Mouse (Mus musculus) retina, postnatal 1 day (tissue): ENCODE measurements at regions not wholly inside any gene's neighbourhood (a gene's known extent, or its start where the extent isn't known, plus 50 kb on each side); places are given as distances from the start of the nearest gene placed in this dataset.

Source experiments
- DNase-seq: peaks from one replicate; pipeline ENCODE4 v3.0.0-alpha.2; 2012

DNA sequence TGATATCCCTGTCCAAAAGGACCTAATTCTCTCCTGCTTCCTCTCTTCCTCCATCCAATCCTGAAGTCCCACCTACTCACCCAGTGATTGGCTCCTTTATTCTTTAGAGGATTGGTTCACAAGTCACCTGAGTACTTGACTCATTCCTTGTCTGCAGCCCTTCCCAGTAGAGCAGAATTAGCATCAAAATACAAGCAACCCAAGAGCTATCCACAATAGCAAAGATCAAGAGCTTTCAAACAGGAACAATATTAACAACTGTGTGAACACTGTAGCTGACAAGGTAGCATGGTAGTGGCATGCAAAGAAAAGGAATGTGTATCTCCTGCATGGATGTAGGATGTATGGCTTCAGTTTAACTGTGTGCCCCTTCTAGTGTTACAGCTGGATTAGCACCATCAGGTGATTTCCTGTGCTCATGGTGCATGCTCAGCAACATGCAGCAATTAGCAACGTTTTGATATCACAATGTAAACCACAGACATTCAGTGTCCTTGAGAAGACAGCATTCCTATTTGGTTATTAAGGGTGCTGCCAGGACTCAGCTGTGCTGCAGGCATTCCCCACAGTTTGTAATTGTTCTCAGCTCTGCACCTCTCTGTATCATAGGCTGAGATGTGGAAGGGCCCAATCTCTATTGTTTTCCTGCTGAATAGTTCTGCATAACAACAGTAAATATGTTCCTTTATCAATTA is 437.2 kb downstream of the Ptprc start:
- DNase-seq, result peak; percentile 2

DNA sequence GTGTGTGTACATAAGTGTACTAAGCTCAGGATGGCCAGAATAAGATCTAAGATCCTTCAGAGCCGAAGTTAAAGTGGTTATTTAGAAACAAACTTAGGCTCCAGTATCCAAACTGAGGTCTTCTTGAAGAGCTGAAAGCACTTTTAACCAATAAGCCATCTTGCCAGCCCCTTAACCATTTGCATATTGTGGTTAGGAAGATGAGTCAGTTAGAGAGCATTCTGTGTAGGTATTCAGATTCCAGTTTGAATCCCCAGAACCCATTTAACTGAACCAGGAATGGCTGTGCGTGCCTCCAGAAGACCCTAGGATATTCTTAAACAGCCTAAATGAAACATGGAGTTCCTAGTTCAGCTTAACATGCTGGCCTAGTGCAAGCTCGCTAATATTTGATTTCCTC is 471.6 kb downstream of the Ptprc start:
- no peak for DNase-seq

DNA sequence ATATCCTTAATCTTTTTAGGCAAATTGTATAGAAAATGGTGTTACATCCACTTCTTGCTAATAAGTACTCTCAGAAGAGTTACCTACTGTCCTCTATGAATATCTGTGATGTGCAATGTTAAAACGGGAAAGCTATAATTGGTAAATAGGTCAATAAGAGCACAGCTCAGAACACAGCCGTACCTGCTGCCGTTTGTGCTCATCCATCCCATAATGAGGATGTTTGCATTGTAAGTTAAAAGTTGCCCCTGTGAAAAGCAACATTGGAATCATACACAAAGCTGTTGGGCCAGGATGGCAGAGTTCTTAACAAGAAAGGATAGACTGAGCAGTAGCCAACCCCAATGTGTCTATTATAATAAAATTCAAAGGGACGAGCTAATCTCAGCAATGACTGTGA is 476.6 kb downstream of the Ptprc start:
- DNase-seq, result peak; percentile 53

DNA sequence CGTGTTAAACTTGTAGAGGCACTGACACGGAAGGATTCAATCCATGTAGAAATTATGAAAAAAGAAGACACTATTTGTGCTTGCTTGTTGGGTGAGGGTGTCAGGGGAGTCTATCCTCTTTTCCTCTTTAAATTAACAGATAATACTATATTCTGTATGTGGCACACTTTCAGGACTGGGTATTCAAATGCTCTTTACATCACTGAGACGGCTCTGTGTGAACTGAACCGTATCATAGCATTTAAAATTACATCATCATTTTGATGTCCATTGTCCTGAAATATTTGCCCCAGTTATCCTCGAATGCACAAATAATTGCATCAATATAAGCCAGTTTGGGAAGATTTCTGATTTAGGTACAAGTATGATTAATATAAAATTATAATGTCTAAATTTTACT is 478.2 kb downstream of the Ptprc start:
- peak; percentile 92 for DNase-seq

DNA sequence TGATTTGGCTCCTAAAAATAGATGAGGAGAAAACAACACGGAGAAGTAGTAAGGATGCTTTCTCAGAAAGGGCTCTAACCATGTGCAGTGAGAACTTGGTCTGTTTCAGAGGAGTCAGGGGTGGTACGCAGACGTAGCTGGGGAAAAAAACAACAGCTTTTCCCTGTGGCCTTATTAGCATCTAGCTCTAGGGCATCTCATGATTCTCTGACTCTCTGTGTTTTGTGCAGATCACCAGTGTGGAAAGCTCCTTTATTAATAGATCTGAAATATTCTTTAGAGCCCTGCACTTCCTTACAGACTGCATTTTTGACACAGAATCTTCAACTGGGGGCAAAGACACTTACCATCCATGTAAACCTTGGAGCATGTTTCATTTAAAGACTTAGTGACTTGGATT is 478.7 kb downstream of the Ptprc start:
- DNase-seq, result peak; percentile 68

DNA sequence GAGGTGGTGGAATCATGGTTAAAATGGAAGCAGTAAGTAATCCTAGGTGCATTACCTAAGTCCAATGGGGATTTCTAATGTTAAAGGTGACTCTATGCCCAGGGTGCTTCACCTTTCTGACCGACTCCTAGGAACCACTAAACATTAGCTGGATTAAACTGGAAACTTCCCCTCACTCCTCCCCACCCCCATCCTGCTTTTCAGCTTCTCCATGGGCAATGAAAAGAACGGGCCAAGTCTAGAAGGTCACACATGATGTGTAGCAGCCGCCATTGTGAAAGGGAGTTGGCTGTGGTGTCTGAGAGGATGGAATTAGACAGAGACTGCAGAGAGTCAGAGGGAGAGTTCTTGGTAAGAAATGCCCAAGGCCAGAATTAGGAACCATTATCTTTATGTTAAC is 479.8 kb downstream of the Ptprc start:
- no peak for DNase-seq

DNA sequence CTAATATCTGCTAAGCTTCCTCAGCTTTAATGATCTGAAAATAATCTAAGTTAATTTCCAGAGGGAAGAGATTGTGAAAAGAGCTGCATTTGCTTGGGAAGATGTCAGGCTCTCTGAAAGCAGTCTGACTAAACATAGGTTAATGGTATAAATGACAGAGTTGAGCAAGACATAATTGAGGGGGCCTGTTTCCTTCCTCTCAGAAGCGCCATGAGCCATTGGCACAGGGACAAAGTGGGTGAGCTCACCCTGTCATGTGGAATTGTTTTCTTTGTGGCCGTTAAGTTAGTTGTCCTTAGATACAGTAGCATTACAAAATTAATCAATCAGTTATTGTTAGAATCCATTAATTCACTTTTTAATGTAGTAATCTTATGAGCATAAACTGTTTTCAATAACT is 483.0 kb downstream of the Ptprc start:
- peak; percentile 55 for DNase-seq

DNA sequence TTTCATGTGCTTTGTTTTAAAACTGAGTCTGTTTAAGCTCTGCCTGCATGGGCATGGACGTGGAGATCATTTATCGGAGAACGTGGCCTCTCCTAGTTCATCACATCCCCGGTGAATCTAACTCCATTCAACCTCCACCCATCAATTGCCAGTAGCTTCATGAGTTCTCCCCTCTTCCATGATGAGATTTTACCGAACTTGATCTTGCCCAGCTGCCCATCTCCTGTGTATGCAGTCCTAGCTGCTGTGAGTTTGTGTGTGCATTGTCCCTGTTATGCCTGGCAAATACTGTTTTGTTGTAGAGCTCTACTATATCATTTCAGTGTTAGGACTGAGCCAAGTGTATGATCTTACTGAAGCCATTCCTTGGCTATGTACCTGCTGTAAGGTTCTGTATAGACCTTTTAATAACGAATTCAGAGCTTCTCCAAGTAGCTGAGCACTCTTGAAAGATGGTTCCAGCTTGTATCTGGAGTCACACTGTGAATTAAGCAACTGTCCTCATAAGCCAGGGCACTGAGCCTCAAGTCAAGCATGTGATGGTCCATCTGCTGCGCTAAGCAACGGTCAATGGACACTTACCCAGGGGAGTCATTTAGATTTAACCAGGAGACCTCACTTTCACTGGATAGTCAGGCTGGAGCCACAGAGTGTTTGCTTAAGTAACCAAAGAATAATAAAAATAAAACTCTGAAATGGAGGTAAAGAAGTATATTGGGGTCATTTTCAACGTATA is 484.5 kb downstream of the Ptprc start:
- DNase-seq, result peak; percentile 59

DNA sequence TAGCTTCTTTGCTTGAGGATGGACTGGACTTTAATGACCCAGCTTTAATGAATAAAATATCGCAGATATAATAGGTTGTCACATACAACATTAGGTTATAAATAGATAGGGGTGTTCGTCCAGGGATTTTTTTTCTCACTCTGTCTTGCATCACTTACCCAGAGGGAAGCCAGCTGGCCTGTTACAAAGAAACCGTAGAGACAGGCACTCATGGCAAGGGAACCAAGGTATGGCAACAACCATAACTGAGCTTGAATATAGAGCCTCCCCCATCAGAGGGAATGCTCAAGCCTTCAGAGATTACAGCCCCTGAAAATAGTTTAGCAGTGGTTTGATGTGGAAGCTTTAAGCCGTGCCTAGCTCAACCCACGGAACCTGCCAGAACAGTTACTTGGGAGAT is 504.9 kb downstream of the Ptprc start:
- DNase-seq, result no peak

DNA sequence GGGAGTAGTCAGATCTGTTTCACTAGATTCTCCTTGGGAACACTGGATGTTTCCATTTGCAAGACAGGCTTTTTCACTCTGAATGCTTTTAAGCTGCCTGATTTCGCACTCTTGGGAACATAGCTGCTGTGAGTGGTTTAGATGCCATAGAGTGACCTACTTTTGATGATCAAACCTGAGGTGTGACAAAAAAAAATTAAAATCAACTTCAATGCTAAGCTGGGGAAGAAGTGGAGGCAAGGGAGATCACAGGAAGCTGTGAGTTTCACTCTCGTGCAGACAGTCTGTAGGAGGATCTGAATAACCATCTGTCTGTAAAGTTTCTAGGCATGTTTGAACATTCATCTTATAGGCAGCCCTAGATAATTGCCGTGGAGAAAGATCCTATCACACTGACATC is 505.7 kb downstream of the Ptprc start:
- peak; percentile 28 for DNase-seq

DNA sequence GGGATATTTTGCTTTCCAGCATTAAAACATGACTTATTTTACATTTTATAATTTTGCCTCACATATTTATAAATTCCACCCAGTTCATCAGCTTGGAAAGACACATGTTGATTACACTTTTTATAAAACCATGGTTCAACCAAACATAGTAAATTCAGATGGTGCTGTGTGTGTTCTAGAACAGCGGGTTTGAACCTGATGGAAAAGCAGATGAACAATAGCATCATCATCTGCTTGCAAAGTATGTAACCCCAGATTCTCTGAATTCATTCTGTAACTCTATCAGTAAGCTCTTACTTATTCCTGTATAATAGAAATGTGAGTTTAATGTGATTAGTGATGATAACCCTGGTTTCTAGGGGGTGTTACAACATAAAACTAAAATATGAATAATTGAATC is 517.4 kb downstream of the Ptprc start:
- no peak for DNase-seq

DNA sequence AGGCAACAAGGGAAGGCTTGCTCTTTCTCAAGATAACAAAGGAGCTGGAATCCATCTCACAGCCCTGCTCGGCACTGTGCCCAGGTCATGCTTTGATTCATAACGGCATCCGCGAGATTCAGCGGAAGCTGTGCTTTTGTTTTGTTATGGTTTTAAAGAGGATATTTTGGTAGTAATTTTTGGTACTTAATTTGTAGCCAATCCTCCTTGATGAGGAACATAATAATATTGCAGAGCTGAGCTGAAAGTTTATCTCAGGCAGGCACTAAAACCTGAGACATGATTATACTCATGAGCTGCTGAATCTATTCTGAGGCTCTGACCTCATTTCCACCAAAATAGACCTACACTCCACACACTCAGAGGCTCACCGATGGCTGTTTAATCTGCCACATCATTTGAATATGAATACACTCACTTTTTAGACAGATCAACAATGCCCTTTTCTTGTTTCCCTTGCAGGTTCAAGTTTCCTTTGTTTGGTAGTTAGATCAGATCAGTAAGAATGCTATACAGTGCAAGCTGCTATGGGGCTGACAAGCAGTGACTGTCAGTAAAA is 518.5 kb downstream of the Ptprc start:
- peak; percentile 94 for DNase-seq

DNA sequence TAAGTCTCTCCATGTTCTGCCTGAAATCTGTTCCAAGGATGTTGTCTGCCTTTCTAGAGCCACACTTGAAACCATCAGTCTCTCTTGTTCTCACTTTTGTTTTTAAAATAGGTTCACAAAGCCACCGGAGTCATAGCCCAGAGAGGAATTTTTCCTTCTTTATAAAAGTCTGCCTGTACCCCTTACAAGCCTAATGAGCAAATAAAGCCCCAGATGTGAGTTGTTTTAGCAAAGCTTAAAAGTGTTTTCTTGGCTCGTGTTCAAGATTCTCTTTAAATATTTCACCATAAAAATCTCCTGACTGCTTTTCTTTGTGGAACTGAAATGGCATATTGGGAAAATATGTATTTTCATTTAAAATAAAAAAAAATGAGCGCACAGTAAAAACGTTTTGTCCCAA is 521.3 kb downstream of the Ptprc start:
- no peak for DNase-seq

DNA sequence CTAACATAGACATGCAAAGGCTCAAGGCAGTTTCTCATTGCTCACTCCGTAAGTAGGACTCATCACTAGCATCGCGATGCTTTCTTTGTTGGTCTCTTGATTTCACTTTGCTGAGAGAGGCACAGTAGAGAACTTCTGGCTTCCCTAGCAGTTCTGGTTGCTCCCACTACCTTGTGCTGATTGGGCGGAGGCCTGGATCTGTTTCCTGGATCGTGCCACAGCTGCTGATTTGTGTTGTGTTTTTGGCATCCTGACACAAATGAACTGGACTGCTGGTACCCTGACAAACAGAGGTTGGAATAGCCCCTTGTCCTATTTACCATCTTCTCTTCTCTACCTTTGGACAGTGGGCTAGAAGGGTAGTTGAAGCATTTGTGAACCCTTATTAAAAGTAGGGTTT is 522.0 kb downstream of the Ptprc start:
- peak; percentile 54 for DNase-seq

DNA sequence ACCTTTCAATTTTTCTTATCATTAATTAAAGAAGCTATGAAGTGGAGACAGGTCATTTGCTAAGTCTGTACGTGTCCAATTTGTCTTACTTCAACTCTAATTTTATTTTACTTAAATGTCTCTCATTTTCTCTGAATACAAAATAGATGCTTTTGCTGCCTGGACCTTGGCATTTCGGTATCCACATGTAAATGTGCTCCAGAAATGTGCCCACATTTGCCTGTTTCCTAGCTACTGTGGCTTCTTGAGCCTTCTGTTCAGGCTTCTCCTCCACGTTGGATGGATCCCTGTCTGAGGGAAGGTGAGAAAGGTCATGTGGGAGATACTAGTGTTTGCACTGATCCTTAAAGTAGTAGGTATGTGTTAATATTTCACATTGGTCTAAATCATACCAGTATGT is 524.9 kb downstream of the Ptprc start:
- no peak for DNase-seq

DNA sequence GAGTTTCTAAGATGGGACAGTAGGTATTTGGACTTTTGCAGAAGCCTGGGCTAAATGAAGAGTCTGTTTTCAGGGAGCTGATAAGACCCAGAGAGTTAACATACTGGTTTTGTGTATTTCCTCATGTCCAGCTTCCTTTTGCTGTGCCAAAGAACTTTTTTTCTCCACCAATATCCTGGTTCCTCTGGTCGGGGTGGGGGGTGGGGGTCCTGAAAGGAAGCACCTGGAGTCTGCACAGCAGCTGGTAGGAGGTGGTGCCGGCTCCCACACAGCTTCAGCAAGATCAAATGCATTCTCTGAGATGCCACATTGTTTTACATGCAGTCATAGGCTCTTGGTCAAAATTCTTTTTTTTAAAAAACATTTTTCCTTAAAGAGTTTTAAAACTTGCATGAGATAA is 525.4 kb downstream of the Ptprc start:
- no peak for DNase-seq

DNA sequence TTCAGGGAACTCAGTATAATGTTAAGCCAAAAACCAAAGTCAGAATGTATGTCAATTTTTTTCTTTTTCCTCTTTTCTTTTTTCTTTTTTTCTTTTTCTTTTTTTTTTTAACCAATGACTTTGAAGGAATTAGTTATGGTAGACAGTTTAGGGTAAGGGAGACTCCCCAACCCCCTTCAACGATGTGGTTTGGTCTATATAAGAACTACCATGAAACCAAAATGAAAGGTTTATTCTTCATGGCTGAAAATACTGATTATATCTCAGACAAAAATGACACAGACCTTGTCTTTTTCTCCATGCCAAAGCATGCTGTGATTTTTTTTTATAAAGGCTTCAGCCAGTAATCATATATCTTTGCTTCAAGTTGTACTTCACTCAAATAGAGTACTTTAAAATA is 526.7 kb downstream of the Ptprc start:
- no peak for DNase-seq

DNA sequence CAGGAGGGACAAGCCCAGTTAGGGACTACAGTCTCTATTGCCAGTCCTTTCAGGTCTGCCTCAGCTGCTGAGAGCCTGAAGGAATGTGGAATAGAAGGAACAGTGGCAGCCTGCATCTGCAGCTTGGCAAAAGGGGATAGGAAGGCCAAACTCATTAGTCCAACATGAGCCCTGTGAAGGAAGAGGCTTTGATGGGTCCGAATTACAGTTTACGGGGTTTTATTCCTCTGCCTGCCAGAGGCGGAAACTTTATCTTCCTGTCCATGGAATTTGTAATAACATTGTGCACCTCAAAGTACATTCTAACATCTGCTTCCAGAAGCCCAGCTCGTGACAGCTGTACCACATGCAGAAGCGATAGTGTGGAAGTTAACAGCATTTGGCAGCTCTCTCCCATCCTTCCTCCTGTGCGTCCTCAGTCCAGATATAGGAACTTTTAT is 530.9 kb downstream of the Ptprc start:
- DNase-seq, result peak; percentile 46

DNA sequence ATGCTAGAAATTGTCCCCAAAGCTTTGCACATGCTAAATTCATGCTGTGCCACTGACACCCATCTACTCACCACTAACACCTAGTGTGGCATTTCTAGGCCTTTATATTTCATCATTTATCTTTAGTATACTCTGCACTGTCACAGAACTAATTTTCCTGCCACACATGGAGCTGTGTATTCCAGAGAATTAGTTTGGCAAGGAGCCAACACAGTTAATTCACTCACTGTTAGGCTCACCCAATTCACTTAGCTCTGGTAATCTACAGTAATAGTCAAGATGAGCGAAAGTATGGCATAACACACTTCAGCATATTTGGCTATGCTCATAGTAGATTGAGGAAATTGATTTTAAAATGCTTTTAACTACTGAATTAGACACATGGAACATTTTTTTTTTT is 532.0 kb downstream of the Ptprc start:
- peak; percentile 70 for DNase-seq

DNA sequence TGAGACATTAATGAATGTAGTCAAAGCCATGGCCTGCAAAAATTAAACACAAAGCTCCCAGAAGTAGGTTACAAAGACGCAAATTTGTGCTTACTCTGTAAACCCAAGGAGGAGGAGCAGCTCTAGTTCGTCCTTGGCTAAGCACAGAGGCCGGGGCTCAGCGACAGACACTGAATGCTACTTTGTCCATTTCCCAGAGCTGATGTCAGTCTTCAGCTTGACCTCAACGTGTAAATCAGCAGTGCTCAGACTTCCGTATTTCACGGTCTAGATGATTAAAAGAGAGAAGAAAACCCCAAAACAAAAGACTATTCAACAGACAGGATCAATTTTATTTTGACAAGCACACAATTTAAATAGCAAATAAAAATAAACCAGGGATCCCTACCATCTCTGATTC is 534.7 kb downstream of the Ptprc start:
- DNase-seq, result peak; percentile 54

DNA sequence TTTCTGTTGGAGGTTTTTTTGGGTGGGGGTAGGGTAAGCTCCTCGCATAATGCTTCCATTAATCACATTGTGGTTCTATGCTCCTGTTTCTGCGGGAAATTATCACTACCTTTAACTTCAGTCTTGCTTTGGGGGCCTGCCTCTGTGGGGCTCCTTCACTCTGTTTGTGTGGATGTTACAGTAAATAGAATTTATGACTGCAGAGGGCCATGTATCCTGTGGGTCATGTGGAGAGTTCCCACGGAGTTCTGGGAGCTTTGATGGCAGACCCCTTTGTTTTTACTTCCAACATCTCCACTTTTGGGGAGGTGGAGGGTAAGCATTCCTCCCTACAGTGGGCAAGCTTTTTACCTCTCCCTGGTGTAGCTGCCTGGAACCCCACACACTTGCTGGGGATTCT is 538.6 kb downstream of the Ptprc start:
- no peak for DNase-seq

DNA sequence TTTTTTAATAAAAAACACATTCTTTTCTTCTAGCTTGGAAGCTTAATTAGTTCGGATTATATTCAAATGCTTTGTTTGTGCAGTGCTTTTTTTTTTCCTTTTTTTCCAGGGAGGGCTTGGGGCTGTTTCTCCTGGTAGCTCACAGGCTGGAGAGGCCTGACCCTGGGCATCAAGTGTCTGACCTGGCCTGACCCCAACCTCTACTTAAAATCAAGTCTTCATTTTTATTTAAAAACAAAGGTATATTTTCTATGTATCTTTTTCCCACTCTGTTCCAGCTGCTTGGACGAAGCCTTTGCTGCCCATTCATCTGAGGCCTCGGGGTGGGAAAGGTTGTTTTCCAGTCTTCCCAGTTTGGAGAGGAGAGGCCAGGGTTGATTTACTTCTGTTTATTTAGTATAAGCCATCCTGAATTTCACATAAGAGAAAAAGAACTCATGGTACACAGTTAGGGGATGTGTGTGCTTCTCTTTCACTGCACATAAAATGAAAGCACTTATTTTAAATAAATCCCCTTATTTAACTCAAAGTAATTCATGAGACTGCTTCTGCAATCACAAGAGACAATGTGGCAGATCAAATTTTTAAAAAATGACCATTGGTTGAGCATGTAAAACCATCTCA is 539.1 kb downstream of the Ptprc start:
- DNase-seq, result no peak

DNA sequence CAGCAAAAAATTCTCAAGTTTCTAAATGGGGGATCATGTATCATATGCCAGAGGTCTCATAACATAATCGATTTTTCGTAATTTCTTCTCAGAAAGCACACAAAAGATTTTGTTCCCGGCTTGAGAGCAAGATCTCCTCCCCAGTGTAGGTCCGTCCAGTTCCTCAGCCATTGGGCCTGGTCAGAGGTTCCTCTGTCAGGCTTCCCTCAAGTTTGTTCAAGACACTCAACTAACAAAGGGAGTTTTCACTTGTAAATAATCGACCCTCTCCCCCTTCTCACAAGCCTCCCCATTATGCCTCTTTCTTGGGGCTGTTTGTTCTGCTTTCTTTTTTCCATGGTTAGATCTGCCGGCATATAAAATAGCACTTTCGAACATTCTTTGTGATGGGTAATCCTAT is 539.7 kb downstream of the Ptprc start:
- no peak for DNase-seq

DNA sequence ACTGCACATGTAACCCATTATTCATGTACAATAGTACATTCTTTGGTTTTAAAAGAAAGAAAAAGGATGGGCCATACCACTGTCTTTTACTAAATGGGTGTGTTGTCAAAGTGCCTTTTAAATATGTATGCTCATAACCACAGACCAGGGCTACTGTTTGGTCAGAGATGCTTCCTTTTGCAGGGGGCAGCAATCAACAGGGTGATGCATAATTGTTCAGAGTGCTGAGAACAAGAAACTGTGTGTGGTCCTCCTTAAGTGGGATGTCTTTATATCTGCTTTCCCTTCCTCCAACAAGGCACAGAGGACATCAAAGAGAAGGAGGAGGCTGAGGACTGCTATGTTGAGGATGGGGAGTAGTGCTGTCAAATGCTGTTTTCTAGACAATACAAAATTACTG is 544.0 kb downstream of the Ptprc start:
- DNase-seq, result peak; percentile 53
